In the genomic region with DNA sequence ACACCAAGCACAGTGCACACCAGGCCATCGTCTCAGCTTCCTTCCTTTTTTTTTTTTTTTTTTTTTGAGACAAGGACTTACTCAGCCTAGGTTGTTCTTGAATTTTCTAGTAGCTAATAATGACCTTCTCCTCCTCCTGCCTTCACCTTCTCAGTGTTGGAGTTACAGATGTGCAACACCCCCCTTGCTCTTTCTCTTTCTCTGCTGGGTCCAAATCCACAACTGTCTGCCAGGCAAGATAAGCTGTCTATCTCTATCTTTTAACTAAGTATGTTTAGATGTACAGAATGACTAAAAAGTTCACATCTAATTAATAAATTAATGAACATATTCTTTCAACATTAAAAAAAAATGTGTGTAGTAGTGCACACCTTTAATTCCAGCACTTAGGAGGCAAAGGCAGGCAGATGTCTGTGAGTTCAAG, we compare ENCODE assay signal across 32 mouse cellular contexts. TPM values are rescaled to one million over a fixed set of nuclear protein-coding genes. Genes with fewer than 3 reads are reported as not detected.
DNase-seq lines count a peak whose midpoint lies in the region; ATAC-seq and TF ChIP-seq lines count a peak whose summit lies in the region.
"Had no signal": no experiment of that assay in that cellular context is flagged by ENCODE, and none has a peak within 500 bp of the region (broad histone marks: within the 10 kb centered on the region; RNA-seq: fewer than 3 reads in every experiment).

No protein-coding gene starts in this region.

- no peak for TF ChIP-seq POLR2A in liver, adult 2 months (IDR thresholded peaks at IDR 0.05; ENCODE audit: extremely low read depth, insufficient read depth, low read length)
- TF ChIP-seq POLR2A in bone marrow macrophage, adult 2 months (IDR thresholded peaks at IDR 0.05; ENCODE audit: borderline replicate concordance, low read depth, low read length) = no peak

- H3K9ac ChIP-seq in liver, adult 2 months (ENCODE audit: low read depth, low read length) = peak overlapping the region; percentile 29; the same call in 1 of the 2 replicates
- peak overlapping the region; percentile 25; the same call in 1 of the 2 replicates for H3K9ac ChIP-seq in liver, embryonic 15.5 days
- H3K9ac ChIP-seq: embryonic facial prominence, embryonic 15.5 days; heart, embryonic 12.5 days; hindbrain, embryonic 13.5 days; limb, embryonic 12.5 days; lung, embryonic 14.5 days; midbrain, embryonic 15.5 days had no signal

- H3K9me3 ChIP-seq in liver, embryonic 15.5 days (replicated peaks) = no peaks in the 10 kb centered on the region
- H3K9me3 ChIP-seq: embryonic facial prominence, embryonic 10.5 days; embryonic facial prominence, embryonic 15.5 days; heart, embryonic 12.5 days; hindbrain, embryonic 13.5 days; limb, embryonic 12.5 days; megakaryocyte, embryonic 14.5 days; midbrain, embryonic 15.5 days had no signal

- DNase-seq in liver, adult 2 months (ENCODE audit: extremely low read depth, low read depth, low spot score) = no peak
- no peak for DNase-seq in liver
- DNase-seq in embryo, embryonic 10.5 days (ENCODE audit: low spot score) = no peak
- DNase-seq in kidney, postnatal 25 days = no peak
- DNase-seq in kidney, adult 9 months = no peak
- DNase-seq: adrenal gland, postnatal 14 days; cerebellum, adult 18-20 months; cerebellum, postnatal 10 days; gastrocnemius, postnatal 14 days; heart, adult 18-20 months; heart, postnatal 4 days; kidney, postnatal 14 days; lung, embryonic 14.5 days; lung, postnatal 14 days; right cerebral cortex, adult 18-20 months; spleen, adult 18-20 months; thymus, adult 18-20 months; thymus, postnatal 25 days had no signal

- H3K4me2 ChIP-seq in liver, embryonic 15.5 days = peak overlapping the region; percentile 54
- H3K4me2 ChIP-seq: embryonic facial prominence, embryonic 15.5 days; heart, embryonic 12.5 days; hindbrain, embryonic 13.5 days; limb, embryonic 12.5 days; lung, embryonic 14.5 days; midbrain, embryonic 15.5 days had no signal

- peaks cover 56% of the 10 kb centered on the region for H3K4me1 ChIP-seq in liver, adult 2 months (ENCODE audit: control insufficient read depth, insufficient read depth, low read length)
- H3K4me1 ChIP-seq in bone marrow macrophage, adult 2 months (ENCODE audit: control insufficient read depth, insufficient read depth, low read length) = peaks cover 75% of the 10 kb centered on the region
- H3K4me1 ChIP-seq in liver, embryonic 15.5 days (replicated peaks) = peaks cover 77% of the 10 kb centered on the region

- TF ChIP-seq CTCF in liver, adult 2 months (IDR thresholded peaks at IDR 0.05; ENCODE audit: low read depth, low read length) = no peak
- no peak for TF ChIP-seq CTCF in bone marrow macrophage, adult 2 months (IDR thresholded peaks at IDR 0.05; ENCODE audit: low read depth, low read length)

- H3K36me3 ChIP-seq in liver, adult 2 months (ENCODE audit: control insufficient read depth, insufficient read depth, low read length) = peaks cover 20% of the 10 kb centered on the region
- peaks cover 74% of the 10 kb centered on the region for H3K36me3 ChIP-seq in liver, embryonic 15.5 days (replicated peaks)

- no peak overlapping the region for H3K4me3 ChIP-seq in liver, adult 2 months (ENCODE audit: insufficient read depth, low read depth, low read length)
- no peak overlapping the region for H3K4me3 ChIP-seq in bone marrow macrophage, adult 2 months (ENCODE audit: insufficient read depth, low read length)
- H3K4me3 ChIP-seq in liver, embryonic 15.5 days (replicated peaks) = no peak overlapping the region
- H3K4me3 ChIP-seq: embryonic facial prominence, embryonic 10.5 days; embryonic facial prominence, embryonic 15.5 days; heart, embryonic 12.5 days; hindbrain, embryonic 13.5 days; limb, embryonic 12.5 days; megakaryocyte, embryonic 14.5 days; midbrain, embryonic 15.5 days had no signal

- H3K27me3 ChIP-seq in liver, adult 2 months (ENCODE audit: control insufficient read depth, insufficient read depth, low read length) = no peaks in the 10 kb centered on the region
- no peaks in the 10 kb centered on the region for H3K27me3 ChIP-seq in liver, embryonic 15.5 days
- H3K27me3 ChIP-seq: embryonic facial prominence, embryonic 15.5 days; heart, embryonic 12.5 days; hindbrain, embryonic 13.5 days; limb, embryonic 12.5 days; megakaryocyte, embryonic 14.5 days; midbrain, embryonic 15.5 days; Patski had no signal

- peak overlapping the region; percentile 75 for H3K27ac ChIP-seq in liver, adult 2 months (replicated peaks; ENCODE audit: insufficient read depth, low read depth, low read length)
- H3K27ac ChIP-seq in bone marrow macrophage, adult 2 months (ENCODE audit: insufficient read depth, low read depth, low read length) = peak overlapping the region; percentile 63
- H3K27ac ChIP-seq in liver, embryonic 15.5 days (replicated peaks) = peak overlapping the region; percentile 81
- H3K27ac ChIP-seq: embryonic facial prominence, embryonic 10.5 days; embryonic facial prominence, embryonic 15.5 days; hindbrain, embryonic 13.5 days; limb, embryonic 12.5 days; midbrain, embryonic 15.5 days had no signal

- WGBS in liver, adult 2 months = 50% methylated on average over 1 of the region's 1 CpGs
- 0% methylated on average over 1 of the region's 1 CpGs for WGBS in liver, embryonic 15.5 days (ENCODE audit: insufficient replicate concordance)

- peaks cover 11% of the 10 kb centered on the region; the same call in 1 of the 2 replicates for H3K79me2 ChIP-seq in liver, adult 2 months (ENCODE audit: control insufficient read depth, insufficient read depth, low read length)

- ATAC-seq in liver, embryonic 15.5 days (ENCODE audit: insufficient read depth) = peak; percentile 71
- peak; percentile 51 for ATAC-seq in megakaryocyte-erythroid progenitor cell, adult 5-6 weeks (replicated peaks; ENCODE audit: low FRiP score, low TSS enrichment, poor library complexity, severe bottlenecking)
- ATAC-seq: CD4-positive, CD25-positive, alpha-beta regulatory T cell, adult 4 months; forebrain, embryonic 14.5 days; intestine, postnatal 0 days; midbrain, embryonic 15.5 days; Patski had no signal

RNA-seq across cellular contexts. Expression of a gene that starts 6.6 kb away (rescaled TPM):
- total RNA-seq in liver, adult 2 months (2014; rRNA removed) = 23.9 and 30.9 TPM in 2 replicates
- 39.1 and 46.6 TPM in 2 replicates for polyA plus RNA-seq in liver, adult 2 months (2012; rRNA removed)
- polyA plus RNA-seq in bone marrow macrophage, adult 2 months (2012; ENCODE audit: insufficient read depth, insufficient read length, missing spikeins) = 23.4 and 26.3 TPM in 2 replicates
- polyA plus RNA-seq in liver, embryonic 15.5 days (2015; fragmentation: Nextera tagmentation; extraction: Ambion mirVana) = 101 and 114 TPM in 2 replicates
- total RNA-seq in megakaryocyte-erythroid progenitor cell, adult 5-6 weeks (2014; fragmentation: Nextera tagmentation) = 75.4 and 82.3 TPM in 2 replicates
- total RNA-seq in megakaryocyte-erythroid progenitor cell, adult 5-6 weeks (2017) = 97.2 and 145 TPM in 2 replicates

RNA-seq across cellular contexts. Expression of a gene that starts 7.0 kb away (rescaled TPM):
- total RNA-seq in liver, adult 2 months (2014; rRNA removed) = 474 and 538 TPM in 2 replicates
- 779 and 1,223 TPM in 2 replicates for polyA plus RNA-seq in liver, adult 2 months (2012; rRNA removed)
- polyA plus RNA-seq in bone marrow macrophage, adult 2 months (2012; ENCODE audit: insufficient read depth, insufficient read length, missing spikeins) = 93.3 and 99.6 TPM in 2 replicates
- 87.6 and 94.1 TPM in 2 replicates for polyA plus RNA-seq in liver, embryonic 15.5 days (2015; fragmentation: Nextera tagmentation; extraction: Ambion mirVana)
- 84.0 and 105 TPM in 2 replicates for total RNA-seq in megakaryocyte-erythroid progenitor cell, adult 5-6 weeks (2014; fragmentation: Nextera tagmentation)
- total RNA-seq in megakaryocyte-erythroid progenitor cell, adult 5-6 weeks (2017) = 56.1 and 59.7 TPM in 2 replicates
